Mouse (Mus musculus) gastrocnemius, adult 2 months (tissue): ENCODE data around the gene Gm3594. TPM values are rescaled to one million over a fixed set of nuclear protein-coding genes. Genes with fewer than 3 reads are reported as not detected.
"Not testable (repeated sequence)": the region's sequence is repeated elsewhere in the genome, so short reads cannot be mapped to it uniquely, and the experiment has no call there.

Experiments
- DNase-seq: peaks from one replicate; pipeline ENCODE4 v3.0.0; 2022
- H3K27ac ChIP-seq: fragments of 200-600 bp; 2 replicates; pipeline ENCODE4 v1.8.1; 2022; ENCODE audit warnings: mild to moderate bottlenecking
- H3K4me3 ChIP-seq: fragments of 200-600 bp; 2 replicates; pipeline ENCODE4 v1.8.1; 2022; ENCODE audit warnings: mild to moderate bottlenecking, moderate library complexity
- intact Hi-C: fragments of 180-260 bp; cut with DNase I; formaldehyde crosslinking; loops from one replicate; pipeline ENCODE4 v1.15.1; 2025
- long read RNA-seq, 2 experiments: library from polyadenylated mRNA; stranded (forward); transcript quantifications; one replicate each; pipeline ENCODE4 v2.0.0; 2021
- total RNA-seq, 2 experiments: library from RNA; stranded (reverse); gene quantifications; 2 replicates each; pipeline ENCODE4 v1.2.3; 2021

Gene Gm3594
- total RNA-seq = not detected
- long read RNA-seq, experiment 1 = 0 reads
- long read RNA-seq, experiment 2 = 0 reads

DNA sequence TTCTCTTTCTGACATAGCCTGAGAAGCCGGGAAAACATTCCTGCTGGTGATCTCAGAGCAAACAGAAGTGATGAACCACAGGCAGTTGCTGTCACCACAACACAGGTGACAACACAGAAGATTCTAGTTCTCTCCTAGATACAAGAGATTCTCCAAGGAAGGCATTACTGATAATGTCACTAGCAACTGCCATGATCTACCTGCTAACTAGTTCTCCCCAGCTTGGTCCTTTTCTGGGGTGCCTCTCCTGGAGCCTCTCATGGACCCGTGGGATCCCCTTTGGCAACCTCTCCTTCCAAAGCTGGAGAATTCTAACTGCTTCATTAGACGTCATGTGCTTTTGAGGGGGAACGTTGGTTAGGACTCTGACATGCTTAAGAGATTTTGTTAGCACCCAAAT is at the start of gene Gm3594:
Gene Gm3594 (minus strand): TSS at position 101 of the 400 bp plus-strand sequence.
- H3K27ac ChIP-seq, DNase-seq, H3K4me3 ChIP-seq, intact Hi-C loops: not testable (repeated sequence)

DNA sequence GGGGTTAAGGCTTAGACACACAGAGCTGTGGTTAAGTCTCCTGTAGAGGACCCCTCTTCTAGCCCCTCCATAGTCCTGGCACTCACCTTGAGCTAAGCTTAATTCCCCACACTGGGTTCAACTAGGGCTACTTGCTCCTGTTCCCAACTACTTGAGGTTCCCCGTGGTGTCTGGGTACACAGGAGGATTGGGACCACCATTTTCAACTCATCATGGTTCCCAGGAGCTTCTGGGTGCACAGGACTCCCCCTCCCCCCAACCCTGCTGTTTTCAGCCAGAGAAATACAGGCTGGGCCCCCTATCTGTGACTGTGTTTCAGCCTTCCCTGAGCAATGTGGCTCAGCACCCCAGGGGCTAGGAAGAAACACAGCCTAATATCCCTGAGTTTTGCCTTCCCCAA is 41.9 kb upstream of the Gm3594 start:
- H3K27ac ChIP-seq, DNase-seq, H3K4me3 ChIP-seq, intact Hi-C loops: not testable (repeated sequence)

- intact Hi-C loops, H3K27ac ChIP-seq, DNase-seq, H3K4me3 ChIP-seq: not testable (repeated sequence)
These were observed 41.1 kb upstream of the Gm3594 start for GRCm38 (mm10) chr14:6485541-6485940.

GRCm38 (mm10) chr14:6482126-6482525 is 37.7 kb upstream of the Gm3594 start:
- H3K27ac ChIP-seq, H3K4me3 ChIP-seq, DNase-seq, intact Hi-C loops: not testable (repeated sequence)

DNA sequence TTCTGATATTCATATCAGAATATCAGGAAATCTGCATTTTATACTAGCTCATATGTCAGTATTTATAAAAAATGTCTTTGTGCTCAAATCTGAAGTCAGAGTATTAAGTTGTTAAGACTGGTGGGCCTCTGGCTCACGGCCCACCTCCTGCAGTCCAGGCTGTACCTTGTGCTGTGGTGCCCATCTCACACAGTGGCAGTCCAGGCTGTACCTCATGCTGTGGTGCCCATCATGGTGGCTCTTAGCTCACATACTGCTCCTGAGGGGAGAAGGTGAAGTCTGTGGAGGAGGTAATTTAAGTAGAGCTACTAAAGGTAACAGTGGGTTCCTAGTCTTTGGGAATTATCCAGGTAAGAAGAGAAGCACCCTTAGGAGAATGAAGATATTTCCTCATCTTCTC is 27.4 kb upstream of the Gm3594 start:
- DNase-seq, H3K4me3 ChIP-seq, intact Hi-C loops, H3K27ac ChIP-seq: not testable (repeated sequence)

DNA sequence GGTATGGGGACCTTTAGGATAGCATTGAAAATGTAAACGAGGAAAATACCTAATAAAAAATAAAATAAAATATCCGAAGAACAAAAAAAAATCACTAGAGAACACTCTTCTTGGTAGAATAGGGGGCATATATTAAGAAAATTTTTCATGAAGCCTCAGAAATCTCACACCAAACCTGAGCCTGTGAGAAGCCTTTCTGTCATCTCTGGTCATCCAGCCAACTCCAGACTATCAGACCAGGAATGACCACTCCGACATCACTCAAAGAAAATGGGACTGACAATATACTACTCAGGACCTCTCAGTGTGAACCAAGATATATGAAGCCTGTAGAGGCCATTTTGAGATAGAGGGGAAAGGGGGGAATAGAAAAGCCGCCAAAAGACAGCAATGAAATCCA is 3.6 kb downstream of the Gm3594 start:
- H3K4me3 ChIP-seq, H3K27ac ChIP-seq, intact Hi-C loops: not testable (repeated sequence)
- peak; percentile 7 for DNase-seq

- H3K27ac ChIP-seq, intact Hi-C loops, H3K4me3 ChIP-seq: not testable (repeated sequence)
- DNase-seq = peak; percentile 6
These were observed 4.2 kb downstream of the Gm3594 start for GRCm38 (mm10) chr14:6440206-6440605.

GRCm38 (mm10) chr14:6426766-6427165 is 17.6 kb downstream of the Gm3594 start:
- peak overlapping the region; percentile 53 for H3K4me3 ChIP-seq
- H3K27ac ChIP-seq, intact Hi-C loops: not testable (repeated sequence)
- peak; percentile 48 for DNase-seq

- intact Hi-C loops, H3K27ac ChIP-seq, DNase-seq: not testable (repeated sequence)
- H3K4me3 ChIP-seq = peak overlapping the region; percentile 53
These were observed 18.1 kb downstream of the Gm3594 start for GRCm38 (mm10) chr14:6426353-6426752.

- intact Hi-C loops, H3K27ac ChIP-seq, DNase-seq, H3K4me3 ChIP-seq: not testable (repeated sequence)
These were observed 32.0 kb downstream of the Gm3594 start, which contains the start of gene Gm3591 for GRCm38 (mm10) chr14:6412382-6412781. Gene Gm3591 (minus strand): TSS chr14:6412482.

DNA sequence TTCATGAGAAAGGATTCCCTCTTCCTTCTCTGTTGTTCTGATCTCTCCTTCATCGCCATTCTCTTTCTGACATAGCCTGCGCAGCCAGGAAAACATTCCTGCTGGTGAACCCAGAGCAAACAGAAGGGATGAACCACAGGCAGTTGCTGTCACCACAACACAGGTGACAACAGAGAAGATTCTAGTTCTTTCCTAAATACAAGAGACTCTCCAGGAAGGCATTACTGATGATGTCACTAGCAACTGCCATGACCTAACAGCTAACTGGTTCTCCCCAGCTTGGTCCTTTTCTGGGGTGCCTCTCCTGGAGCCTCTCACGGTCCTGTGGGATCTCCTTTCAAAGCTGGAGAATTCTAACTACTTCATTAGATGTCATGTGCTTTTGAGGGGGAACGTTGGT is 54.2 kb downstream of the Gm3594 start, which contains the start of gene Gm16440:
Gene Gm16440 (minus strand): TSS at position 101 of the 400 bp plus-strand sequence.
- DNase-seq, intact Hi-C loops, H3K4me3 ChIP-seq, H3K27ac ChIP-seq: not testable (repeated sequence)

Other genes starting within 250 kb of the Gm3594 start
- under 1 TPM in 1 of 2 experiments, not detected in 1; 0.14 TPM for gene Gm21560, start 225.3 kb downstream of the Gm3594 start, total RNA-seq
- not detected for gene Gm3411, start 157.4 kb downstream of the Gm3594 start, total RNA-seq
- not detected for gene Gm21103, start 139.8 kb downstream of the Gm3594 start, total RNA-seq
- not detected for gene Gm3618, start 100.9 kb downstream of the Gm3594 start, total RNA-seq
- not detected for gene Gm16440, start 54.3 kb downstream of the Gm3594 start, total RNA-seq
- gene Gm3591, start 32.1 kb downstream of the Gm3594 start, total RNA-seq = under 1 TPM in 1 of 2 experiments, not detected in 1; 0.42 TPM
- not detected for gene Gm8356, start 92.7 kb upstream of the Gm3594 start, total RNA-seq
- gene Gm3629, start 146.0 kb upstream of the Gm3594 start, total RNA-seq = under 1 TPM in 1 of 2 experiments, not detected in 1; 0.14 TPM
- not detected for gene Gm3460, start 177.8 kb upstream of the Gm3594 start, total RNA-seq
- gene Gm10251, start 239.6 kb upstream of the Gm3594 start, total RNA-seq = not detected